Mouse (Mus musculus): ENCODE measurements at regions not wholly inside any gene's neighbourhood (a gene's known extent, or its start where the extent isn't known, plus 50 kb on each side); places are given as distances from the start of the nearest gene placed in this dataset.

DNA sequence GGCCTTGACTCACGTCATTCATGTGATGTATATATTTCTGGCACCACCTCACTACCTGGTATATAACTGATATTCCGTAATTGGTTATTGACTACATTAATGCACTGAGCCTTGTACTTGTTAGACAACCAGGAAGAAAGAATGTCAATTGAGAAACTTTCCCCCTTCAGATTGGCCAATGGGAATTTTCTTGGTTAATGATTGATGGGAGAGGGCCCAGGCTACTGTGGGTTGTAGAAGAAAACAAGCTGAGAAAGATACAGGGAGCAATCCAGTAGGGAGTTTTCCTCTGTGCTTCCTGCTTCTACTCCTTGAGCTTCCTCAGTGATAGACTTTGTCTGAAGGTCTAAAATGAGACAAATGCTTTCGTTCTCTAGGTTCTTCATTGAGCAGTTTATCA lies 1866.1 kb upstream of the Lrrc6 start:
- H3K27ac ChIP-seq, result no peak overlapping the region
- no peak for DNase-seq (ENCODE audit: low spot score in 2 of 2)
- TF ChIP-seq CTCF (conservative IDR thresholded peaks at IDR 0.05), result no peak
- no peak overlapping the region for H3K4me3 ChIP-seq

DNA sequence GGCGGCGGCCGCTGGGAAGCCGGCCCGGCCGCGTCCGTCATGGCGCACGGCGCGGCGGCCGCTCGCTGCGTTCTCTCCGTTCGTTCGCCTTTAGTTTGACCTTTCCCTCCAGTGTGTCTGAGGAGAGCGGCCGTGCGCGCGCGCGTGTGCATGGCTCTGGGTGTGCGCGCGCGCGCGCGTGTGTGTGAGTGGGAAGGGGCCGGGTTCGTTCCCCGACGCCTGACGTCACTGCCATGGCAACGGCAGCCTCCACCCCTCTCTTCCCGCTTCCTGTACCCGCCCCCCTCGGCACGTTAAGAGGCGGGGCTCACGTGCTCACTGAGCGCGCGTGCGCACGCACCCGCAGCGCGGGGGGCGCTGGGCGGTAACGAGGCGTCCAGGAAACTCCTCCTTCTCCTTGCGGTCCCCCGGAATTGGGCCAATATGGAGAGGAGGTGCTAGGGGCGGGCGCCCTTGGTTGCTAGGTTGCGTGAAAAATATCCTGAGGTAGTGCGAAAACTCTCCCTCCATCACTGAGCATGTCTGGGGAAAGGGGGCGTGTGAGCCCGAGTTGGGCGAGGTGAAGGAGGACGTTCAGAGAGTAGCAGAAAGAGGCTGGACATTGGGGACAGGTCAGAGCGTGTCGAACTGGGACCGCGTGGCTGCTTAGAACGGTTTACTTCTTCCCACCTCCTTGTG lies 1862.5 kb upstream of the Lrrc6 start:
- peak; percentile 99 for DNase-seq (ENCODE audit: low spot score in 2 of 2)

DNA sequence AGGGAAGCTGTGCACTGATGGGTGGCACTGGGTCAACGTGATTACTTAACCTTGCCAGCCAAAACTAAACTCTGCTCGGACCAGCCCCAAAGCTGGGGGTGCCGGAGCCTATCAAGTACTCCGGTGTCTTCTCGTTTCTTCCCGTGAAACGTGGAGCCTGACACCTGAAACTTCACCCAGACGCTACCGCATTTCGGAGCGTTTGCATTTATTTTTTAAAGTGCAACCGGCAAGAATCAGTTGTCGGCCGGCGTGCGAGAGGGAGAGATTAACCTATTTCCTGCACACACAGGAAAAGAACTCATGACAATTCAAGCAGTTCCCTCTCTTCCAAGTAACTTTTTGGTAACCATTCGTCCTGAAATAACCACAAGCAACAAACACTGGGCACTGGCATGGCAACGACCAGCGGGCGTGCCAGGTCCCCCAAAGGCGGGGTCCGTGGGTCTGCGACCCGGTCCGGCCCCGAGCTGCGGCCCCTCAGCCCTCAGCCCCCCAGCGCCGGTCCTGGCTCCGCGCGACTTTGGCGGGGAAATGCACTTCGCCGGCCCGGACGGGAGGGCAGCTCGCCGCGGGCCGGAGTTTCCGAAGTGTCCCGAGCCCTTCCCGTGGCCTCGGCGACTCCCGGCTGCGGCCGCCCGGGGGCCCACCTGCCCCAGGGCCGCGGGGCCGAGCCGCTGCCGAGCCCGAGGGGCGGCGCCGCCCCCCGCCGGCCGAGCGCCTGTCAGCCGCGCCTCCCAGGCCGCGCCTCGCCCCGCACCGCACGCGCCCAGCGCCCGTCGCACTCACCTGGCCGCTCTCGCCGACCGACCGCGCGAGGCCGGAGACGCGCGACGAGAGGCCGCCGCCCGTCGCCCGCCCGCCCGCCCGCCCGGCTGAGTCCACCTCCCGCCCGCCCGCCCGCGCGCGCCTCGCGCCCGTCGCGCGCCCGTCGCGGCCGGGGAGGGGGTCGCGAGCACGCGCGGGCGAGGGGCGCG lies 1861.7 kb upstream of the Lrrc6 start:
- Histone ChIP-seq H3K27ac (peak overlapping the region; percentile 91), H3K4me3 (peak overlapping the region; percentile 94)
- no peak for TF ChIP-seq CTCF (conservative IDR thresholded peaks at IDR 0.05)
- DNase-seq (ENCODE audit: low spot score in 2 of 2), result no peak

More for the DNA sequence above, 1862.5 kb upstream of the Lrrc6 start:
- peak overlapping the region; percentile 62 for H3K4me3 ChIP-seq
- H3K27ac ChIP-seq, result peak overlapping the region; percentile 91
- peak; percentile 12; the same call in 1 of the 2 replicates for TF ChIP-seq CTCF (conservative IDR thresholded peaks at IDR 0.05)

DNA sequence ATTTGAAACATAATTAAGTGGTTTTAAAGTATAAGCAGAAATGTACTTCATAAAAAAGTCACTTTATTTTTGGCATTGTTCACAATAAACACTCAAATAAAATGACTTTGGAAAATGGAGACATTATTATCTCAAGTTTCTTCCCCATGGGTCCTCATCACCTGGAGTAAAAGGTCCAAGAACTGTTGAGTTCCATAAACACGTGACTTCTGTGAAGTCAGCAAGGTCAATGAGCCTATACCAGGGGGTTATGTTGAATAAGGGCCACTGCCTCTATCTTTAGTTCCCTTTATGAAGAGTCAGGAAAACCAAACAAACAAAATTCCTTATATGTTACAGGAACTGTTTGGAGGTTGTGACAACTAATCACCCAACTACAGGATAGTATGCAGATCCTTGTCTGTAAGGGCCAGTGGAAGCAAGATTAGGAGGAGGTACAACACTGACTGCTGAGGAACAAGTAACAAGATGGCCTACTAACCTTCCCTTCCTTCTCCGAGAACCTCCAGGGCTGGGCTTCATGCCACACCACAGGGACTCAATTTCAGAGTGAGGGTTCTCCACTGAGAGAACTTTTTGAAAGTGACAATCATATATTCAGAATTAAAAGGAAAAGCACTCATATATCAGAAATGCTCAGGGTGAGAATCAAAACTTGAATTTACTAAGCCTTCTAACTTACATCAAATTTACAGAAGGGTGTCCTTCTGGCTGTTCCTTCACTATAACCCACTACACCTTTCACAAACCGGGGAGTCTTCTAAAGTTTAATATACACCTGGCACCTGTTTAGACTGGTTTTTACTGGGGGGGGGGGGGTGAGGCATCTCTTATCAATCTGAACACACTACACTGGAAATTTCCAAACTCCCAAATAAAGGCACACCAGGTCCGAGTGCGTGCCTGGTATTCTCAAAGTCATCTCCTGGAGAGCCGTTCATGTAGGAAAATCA lies 1860.5 kb upstream of the Lrrc6 start:
- H3K4me3 ChIP-seq, result peak overlapping the region; percentile 94
- no peak for DNase-seq (ENCODE audit: low spot score in 2 of 2)
- no peak for TF ChIP-seq CTCF (conservative IDR thresholded peaks at IDR 0.05)
- H3K27ac ChIP-seq, result peak overlapping the region; percentile 90

DNA sequence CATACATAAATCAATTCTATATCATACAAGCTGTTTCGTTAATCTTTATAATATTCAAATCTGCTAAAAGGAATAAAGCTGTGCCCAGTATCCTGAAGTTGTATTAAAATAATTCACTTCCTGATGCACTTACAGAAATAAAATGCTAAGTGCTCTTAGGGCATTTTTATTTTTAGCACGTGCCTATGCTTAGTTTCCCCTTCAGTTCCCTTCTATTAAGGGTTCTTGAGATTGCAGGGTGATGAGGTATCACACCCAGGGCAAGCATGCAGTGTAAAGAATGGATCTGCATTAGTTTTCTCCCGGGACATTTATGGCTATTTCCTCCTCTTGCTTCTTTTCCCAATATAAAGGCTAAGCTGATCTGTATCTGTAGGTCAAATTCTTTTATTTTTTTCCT lies 1858.8 kb upstream of the Lrrc6 start:
- DNase-seq (ENCODE audit: low spot score in 2 of 2), result no peak
- TF ChIP-seq CTCF (conservative IDR thresholded peaks at IDR 0.05), result no peak
- Histone ChIP-seq H3K27ac (no peak overlapping the region), H3K4me3 (no peak overlapping the region)

DNA sequence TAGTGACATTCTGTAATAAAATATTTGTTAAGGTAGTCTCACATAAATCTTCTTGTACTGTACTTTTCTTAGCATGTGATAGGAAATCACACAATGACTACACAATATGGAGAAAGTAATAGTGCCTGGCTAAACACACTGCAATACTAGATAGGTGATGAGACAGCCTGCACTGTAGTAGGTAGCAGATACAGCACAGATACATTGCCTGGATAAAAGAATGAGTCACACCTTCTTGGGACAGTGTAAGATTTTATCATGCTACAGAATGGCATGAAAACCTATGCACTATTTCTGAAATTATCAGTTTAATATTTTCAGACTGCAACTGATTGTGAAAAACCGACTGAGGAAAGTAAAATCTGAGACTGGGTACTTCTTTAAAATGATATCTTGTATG lies 1855.2 kb upstream of the Lrrc6 start:
- Histone ChIP-seq H3K4me3 (no peak overlapping the region), H3K27ac (no peak overlapping the region)
- no peak for TF ChIP-seq CTCF (conservative IDR thresholded peaks at IDR 0.05)
- DNase-seq (ENCODE audit: low spot score in 2 of 2), result no peak

DNA sequence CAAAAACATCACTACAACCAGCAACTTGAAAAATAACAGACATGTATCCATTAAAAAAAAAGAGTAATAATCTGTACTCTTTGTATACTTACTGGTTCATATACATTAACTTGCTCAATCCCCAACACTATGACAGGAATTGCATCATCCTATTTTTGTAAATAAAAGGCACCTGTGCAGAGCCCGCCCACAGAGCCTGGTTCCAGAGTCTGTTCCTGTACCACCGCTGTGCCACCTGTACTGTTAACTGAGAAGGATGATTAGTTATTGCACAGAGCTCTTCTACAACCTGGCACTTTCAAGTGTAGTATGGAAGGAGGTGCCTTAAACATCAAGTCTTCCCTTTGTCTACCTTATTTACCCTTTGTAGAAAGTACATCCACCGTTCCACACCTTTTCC lies 1843.9 kb upstream of the Lrrc6 start:
- Histone ChIP-seq H3K27ac (no peak overlapping the region), H3K4me3 (no peak overlapping the region)
- no peak for TF ChIP-seq CTCF (conservative IDR thresholded peaks at IDR 0.05)
- no peak for DNase-seq (ENCODE audit: low spot score in 2 of 2)

DNA sequence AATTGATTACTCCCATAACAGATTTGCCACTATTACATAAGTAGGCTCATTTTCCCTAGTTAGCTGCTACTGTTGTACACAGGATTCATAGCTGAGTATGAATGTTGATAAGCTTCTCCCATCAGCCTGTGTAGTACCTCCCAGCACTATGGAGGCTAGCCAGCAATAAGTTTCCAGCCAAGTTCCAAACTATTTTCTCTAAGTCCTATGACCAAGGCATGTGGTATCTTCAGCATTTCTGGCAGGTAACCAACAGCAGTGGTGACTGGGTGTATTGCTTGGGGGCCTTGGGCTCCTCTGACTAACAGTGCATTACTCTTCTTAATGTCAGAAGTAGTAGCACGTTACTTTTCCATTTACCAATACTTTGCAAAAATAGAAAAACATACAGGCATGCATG lies 1841.8 kb upstream of the Lrrc6 start:
- Histone ChIP-seq H3K4me3 (no peak overlapping the region), H3K27ac (no peak overlapping the region)
- no peak for DNase-seq (ENCODE audit: low spot score in 2 of 2)
- TF ChIP-seq CTCF (conservative IDR thresholded peaks at IDR 0.05), result no peak

DNA sequence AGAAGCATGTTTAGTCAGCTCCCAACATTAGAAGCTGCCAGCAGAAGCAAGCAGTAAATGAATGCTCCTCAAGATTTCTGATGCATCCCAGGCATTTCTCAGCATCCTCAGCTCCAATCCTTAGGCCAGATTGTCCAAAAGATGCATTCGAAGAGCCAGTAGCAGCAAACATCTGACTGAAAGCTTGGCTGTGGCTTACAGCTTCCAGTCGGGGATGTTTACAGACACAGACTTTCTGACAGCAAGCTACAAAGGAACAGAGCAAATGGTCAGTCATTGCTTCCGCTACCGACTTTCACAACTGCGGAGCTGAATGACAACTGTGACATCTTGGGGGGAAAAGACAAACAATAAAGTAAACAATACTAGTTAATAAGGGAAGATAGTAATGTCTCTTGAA lies 1840.3 kb upstream of the Lrrc6 start:
- no peak overlapping the region for H3K4me3 ChIP-seq
- DNase-seq (ENCODE audit: low spot score in 2 of 2), result no peak
- no peak for TF ChIP-seq CTCF (conservative IDR thresholded peaks at IDR 0.05)
- no peak overlapping the region for H3K27ac ChIP-seq

DNA sequence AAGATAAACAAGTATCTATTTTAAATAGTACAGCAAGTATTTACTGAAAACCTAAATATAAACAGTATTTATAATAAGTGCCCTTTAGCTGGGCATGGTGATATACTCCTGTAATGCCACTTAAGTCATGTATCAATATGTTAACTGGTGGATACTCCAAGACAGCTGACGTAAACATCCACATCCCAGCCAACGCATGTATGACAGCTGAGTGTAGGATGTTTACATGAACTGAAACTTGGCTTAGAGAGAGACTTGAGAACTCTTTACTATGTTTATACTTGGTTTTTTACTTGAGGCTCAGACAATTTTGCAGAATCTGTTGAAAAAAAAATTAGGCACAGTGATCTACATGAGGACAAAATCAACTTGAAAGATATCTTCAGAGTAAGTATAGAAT lies 1836.6 kb upstream of the Lrrc6 start:
- DNase-seq (ENCODE audit: low spot score in 2 of 2), result no peak
- no peak for TF ChIP-seq CTCF (conservative IDR thresholded peaks at IDR 0.05)
- no peak overlapping the region for H3K27ac ChIP-seq
- H3K4me3 ChIP-seq, result no peak overlapping the region

DNA sequence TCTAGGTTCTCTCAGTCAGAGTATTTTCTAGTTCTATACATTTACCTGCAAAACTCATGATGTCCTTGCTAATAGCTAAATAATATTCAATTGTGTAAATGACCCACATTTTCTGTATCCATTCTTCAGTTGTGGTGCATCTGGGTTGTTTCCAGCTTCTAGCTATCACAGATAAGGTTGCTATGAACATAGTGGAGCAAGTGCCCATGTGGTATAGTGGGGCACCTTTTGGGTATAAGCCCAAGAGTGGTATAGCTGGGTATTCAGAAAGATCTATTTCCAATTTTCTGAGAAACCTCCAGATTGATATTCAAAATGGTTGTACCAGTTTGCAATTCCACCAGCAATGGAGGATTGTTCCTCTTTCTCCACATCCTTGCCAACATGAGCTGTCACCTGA lies 1835.1 kb upstream of the Lrrc6 start:
- H3K4me3 ChIP-seq, result no peak overlapping the region
- DNase-seq (ENCODE audit: low spot score in 2 of 2), result no peak
- no peak for TF ChIP-seq CTCF (conservative IDR thresholded peaks at IDR 0.05)
- H3K27ac ChIP-seq, result no peak overlapping the region

DNA sequence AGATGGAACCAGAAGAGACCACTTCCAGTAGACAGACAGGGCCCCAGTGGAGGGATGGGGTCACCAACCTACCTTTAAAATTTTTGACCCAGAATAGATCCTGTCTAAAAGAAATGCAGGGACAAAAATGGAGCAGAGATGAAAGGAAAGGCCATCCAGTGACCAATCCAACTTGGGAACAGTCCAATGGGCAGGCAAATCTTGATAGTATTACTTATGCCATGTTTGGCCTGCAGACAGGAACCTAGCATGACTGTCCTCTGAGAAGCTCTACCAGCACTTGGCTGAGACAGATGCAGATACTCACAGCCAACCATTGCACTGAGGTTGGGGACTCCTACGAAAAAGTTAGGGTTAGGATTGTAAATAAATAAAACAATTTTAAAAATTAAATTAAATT lies 1815.4 kb upstream of the Lrrc6 start:
- Histone ChIP-seq H3K27ac (no peak overlapping the region), H3K4me3 (no peak overlapping the region)
- no peak for DNase-seq (ENCODE audit: low spot score in 2 of 2)
- no peak for TF ChIP-seq CTCF (conservative IDR thresholded peaks at IDR 0.05)

Small RNA genes in the stretch of these regions (microRNA-seq; reads per million reads assigned to microRNA genes)
- gene Mir30b (141 to 156 reads per million in 2 experiments), gene Mir30d (6,252 to 7,108 reads per million in 2 experiments)

All from layer of hippocampus, adult 2 months (tissue).